8 mouse cellular contexts compared by ENCODE assay signal in genomic region chr15:62092671-62093185, GRCm38 (mm10).
DNase-seq lines count a peak whose midpoint lies in the region; ATAC-seq and TF ChIP-seq lines count a peak whose summit lies in the region.

No protein-coding gene starts in this region.

- no peak for TF ChIP-seq EP300 in stomach, postnatal 0 days (optimal IDR thresholded peaks at IDR 0.05)

- TF ChIP-seq CTCF in E14TG2a.4 (conservative IDR thresholded peaks at IDR 0.05; ENCODE audit: low read length): no peak
- TF ChIP-seq CTCF in stomach, postnatal 0 days (IDR thresholded peaks at IDR 0.05; ENCODE audit: low read depth): no peak

- H3K9ac ChIP-seq in heart, embryonic 12.5 days: no peak overlapping the region
- H3K9ac ChIP-seq in forebrain, embryonic 12.5 days: no peak overlapping the region
- H3K9ac ChIP-seq in limb, embryonic 13.5 days: no peak overlapping the region
- H3K9ac ChIP-seq in stomach, postnatal 0 days (ENCODE audit: low read length): no peak overlapping the region

- no peaks in the 10 kb centered on the region for H3K9me3 ChIP-seq in heart, embryonic 12.5 days (replicated peaks)
- H3K9me3 ChIP-seq in E14TG2a.4 (ENCODE audit: low read length): no peaks in the 10 kb centered on the region
- no peaks in the 10 kb centered on the region for H3K9me3 ChIP-seq in forebrain, embryonic 12.5 days
- no peaks in the 10 kb centered on the region for H3K9me3 ChIP-seq in limb, embryonic 13.5 days
- H3K9me3 ChIP-seq in stomach, postnatal 0 days (ENCODE audit: control insufficient read depth, low read length): no peaks in the 10 kb centered on the region

- no peak for DNase-seq in heart, postnatal 25 days (ENCODE audit: low spot score)
- no peak for DNase-seq in stomach, postnatal 0 days (ENCODE audit: low spot score)
- no peak for DNase-seq in layer of hippocampus, postnatal 10 days (ENCODE audit: low spot score in 2 of 2)
- no peak for DNase-seq in layer of hippocampus, adult 11-12 months (ENCODE audit: low spot score)

- H3K36me3 ChIP-seq in heart, embryonic 12.5 days: no peaks in the 10 kb centered on the region
- H3K36me3 ChIP-seq in E14TG2a.4 (ENCODE audit: insufficient read depth, low read length): peaks cover 24% of the 10 kb centered on the region; the same call in 1 of the 2 replicates
- H3K36me3 ChIP-seq in forebrain, embryonic 12.5 days (replicated peaks): no peaks in the 10 kb centered on the region
- no peaks in the 10 kb centered on the region for H3K36me3 ChIP-seq in limb, embryonic 13.5 days
- no peaks in the 10 kb centered on the region for H3K36me3 ChIP-seq in stomach, postnatal 0 days (ENCODE audit: control insufficient read depth, insufficient read depth, low read length)

- H3K4me3 ChIP-seq in heart, embryonic 12.5 days: no peak overlapping the region
- H3K4me3 ChIP-seq in E14TG2a.4 (replicated peaks; ENCODE audit: low read length): peak overlapping the region; percentile 60
- no peak overlapping the region for H3K4me3 ChIP-seq in forebrain, embryonic 12.5 days (replicated peaks)
- no peak overlapping the region for H3K4me3 ChIP-seq in limb, embryonic 13.5 days
- no peak overlapping the region for H3K4me3 ChIP-seq in stomach, postnatal 0 days (ENCODE audit: low read depth, low read length)

- H3K27me3 ChIP-seq in heart, embryonic 12.5 days (replicated peaks): no peaks in the 10 kb centered on the region
- no peaks in the 10 kb centered on the region for H3K27me3 ChIP-seq in E14TG2a.4 (ENCODE audit: insufficient read depth, low read length)
- H3K27me3 ChIP-seq in forebrain, embryonic 12.5 days: no peaks in the 10 kb centered on the region
- no peaks in the 10 kb centered on the region for H3K27me3 ChIP-seq in limb, embryonic 13.5 days
- H3K27me3 ChIP-seq in stomach, postnatal 0 days (ENCODE audit: control insufficient read depth, insufficient read depth, low read length): no peaks in the 10 kb centered on the region

- H3K4me1 ChIP-seq in heart, embryonic 12.5 days (replicated peaks): peaks cover 17% of the 10 kb centered on the region
- H3K4me1 ChIP-seq in E14TG2a.4 (replicated peaks; ENCODE audit: low read depth, low read length): peaks cover 94% of the 10 kb centered on the region
- peaks cover 10% of the 10 kb centered on the region for H3K4me1 ChIP-seq in forebrain, embryonic 12.5 days
- H3K4me1 ChIP-seq in limb, embryonic 13.5 days: peaks cover 11% of the 10 kb centered on the region
- H3K4me1 ChIP-seq in stomach, postnatal 0 days (replicated peaks; ENCODE audit: control insufficient read depth, insufficient read depth): no peaks in the 10 kb centered on the region

- no peak overlapping the region for H3K27ac ChIP-seq in heart, embryonic 12.5 days (ENCODE audit: poor library complexity, severe bottlenecking)
- H3K27ac ChIP-seq in forebrain, embryonic 12.5 days: no peak overlapping the region
- no peak overlapping the region for H3K27ac ChIP-seq in limb, embryonic 13.5 days
- no peak overlapping the region for H3K27ac ChIP-seq in stomach, postnatal 0 days (replicated peaks)

- no peak overlapping the region for H3K4me2 ChIP-seq in heart, embryonic 12.5 days
- H3K4me2 ChIP-seq in forebrain, embryonic 12.5 days: no peak overlapping the region
- no peak overlapping the region for H3K4me2 ChIP-seq in limb, embryonic 13.5 days (replicated peaks)
- no peak overlapping the region for H3K4me2 ChIP-seq in stomach, postnatal 0 days (replicated peaks; ENCODE audit: low read depth)

- intact Hi-C loops in heart, postnatal 25 days (cut with DNase I): no loop called here

- 4% methylated on average over 5 of the region's 5 CpGs for WGBS in heart, embryonic 12.5 days
- 13% methylated on average over 5 of the region's 5 CpGs for WGBS in forebrain, embryonic 12.5 days
- 3% methylated on average over 5 of the region's 5 CpGs for WGBS in limb, embryonic 13.5 days
- WGBS in stomach, postnatal 0 days: 17% methylated on average over 5 of the region's 5 CpGs

- ATAC-seq in heart, embryonic 12.5 days (ENCODE audit: insufficient number of reproducible peaks, low FRiP score): peak; percentile 42; the same call in 1 of the 2 replicates
- ATAC-seq in forebrain, embryonic 12.5 days (ENCODE audit: low FRiP score): 0 out of 2 replicates have a peak, but pooled peaks have one; percentile 30
- peak; percentile 40; the same call in 1 of the 2 replicates for ATAC-seq in limb, embryonic 13.5 days (ENCODE audit: low FRiP score, low read depth)
- 0 out of 2 replicates have a peak, but pooled peaks have one; percentile 10 for ATAC-seq in stomach, postnatal 0 days (ENCODE audit: low FRiP score, low TSS enrichment)
